Mouse (Mus musculus): Measurements from ENCODE around the gene Llcfc1.

The Llcfc1 gene

GRCm38 (mm10) chr6:41704123-41704522 is 19.9 kb downstream of the Llcfc1 start, which contains the start of gene Kel:
Kel (minus strand) TSS chr6:41704339.
- no peak for DNase-seq (ENCODE audit: low read depth)

GRCm38 (mm10) chr6:41706275-41706674 is 22.0 kb downstream of the Llcfc1 start:
- no peak for DNase-seq (ENCODE audit: low read depth)

GRCm38 (mm10) chr6:41710281-41710680 is 26.1 kb downstream of the Llcfc1 start:
- no peak for DNase-seq (ENCODE audit: low read depth)

- no peak for DNase-seq (ENCODE audit: low read depth)
Measured at GRCm38 (mm10) chr6:41721430-41721829, 37.2 kb downstream of the Llcfc1 start.

- DNase-seq (ENCODE audit: low read depth), result no peak
Measured at GRCm38 (mm10) chr6:41727989-41728609, 43.9 kb downstream of the Llcfc1 start.

GRCm38 (mm10) chr6:41734719-41735470 is 50.7 kb downstream of the Llcfc1 start:
- DNase-seq (ENCODE audit: low read depth), result no peak
